ENCODE assay signal across 27 mouse cellular contexts in genomic region chr15:88430941-88431340, GRCm38 (mm10).
DNase-seq lines count a peak whose midpoint lies in the region; ATAC-seq and TF ChIP-seq lines count a peak whose summit lies in the region.
"Had no signal": no experiment of that assay in that cellular context is flagged by ENCODE, and none has a peak within 500 bp of the region (broad histone marks: within the 10 kb centered on the region; RNA-seq: fewer than 3 reads in every experiment).

No protein-coding gene starts in this region.

- WGBS in embryonic facial prominence, embryonic 12.5 days = 84% methylated on average over 7 of the region's 7 CpGs
- 89% methylated on average over 7 of the region's 7 CpGs for WGBS in embryonic facial prominence, embryonic 10.5 days
- WGBS in midbrain, postnatal 0 days = 80% methylated on average over 7 of the region's 7 CpGs
- WGBS in midbrain, embryonic 11.5 days = 81% methylated on average over 7 of the region's 7 CpGs

- no peak for TF ChIP-seq CTCF in midbrain, postnatal 0 days (IDR thresholded peaks at IDR 0.05)
- no peak for TF ChIP-seq CTCF in left cerebral cortex, adult 2 months (IDR thresholded peaks at IDR 0.05)

- no peaks in the 10 kb centered on the region for H3K27me3 ChIP-seq in embryonic facial prominence, embryonic 12.5 days
- H3K27me3 ChIP-seq in embryonic facial prominence, embryonic 10.5 days (replicated peaks; ENCODE audit: low read depth, poor library complexity, severe bottlenecking) = no peaks in the 10 kb centered on the region
- 0 out of 2 replicates have a peak, but pooled peaks cover 3% of the 10 kb centered on the region for H3K27me3 ChIP-seq in midbrain, postnatal 0 days (ENCODE audit: insufficient read depth, low read length)
- peaks cover 35% of the 10 kb centered on the region for H3K27me3 ChIP-seq in midbrain, embryonic 11.5 days (ENCODE audit: control insufficient read depth, insufficient read depth, low read length)
- H3K27me3 ChIP-seq: CH12.LX; embryonic facial prominence, embryonic 13.5 days; heart, embryonic 15.5 days; limb, embryonic 13.5 days; lung, embryonic 15.5 days; neural tube, embryonic 13.5 days had no signal

- no peak overlapping the region for H3K4me2 ChIP-seq in embryonic facial prominence, embryonic 12.5 days (replicated peaks)
- H3K4me2 ChIP-seq in midbrain, postnatal 0 days (ENCODE audit: low read depth, low read length, poor library complexity, severe bottlenecking) = no peak overlapping the region
- no peak overlapping the region for H3K4me2 ChIP-seq in midbrain, embryonic 11.5 days
- H3K4me2 ChIP-seq: embryonic facial prominence, embryonic 13.5 days; heart, embryonic 15.5 days; hindbrain, embryonic 12.5 days; limb, embryonic 13.5 days; liver, embryonic 11.5 days; lung, embryonic 15.5 days; midbrain, embryonic 12.5 days; neural tube, embryonic 13.5 days had no signal

- no peak overlapping the region for H3K4me3 ChIP-seq in embryonic facial prominence, embryonic 12.5 days
- no peak overlapping the region for H3K4me3 ChIP-seq in embryonic facial prominence, embryonic 10.5 days
- no peak overlapping the region for H3K4me3 ChIP-seq in midbrain, postnatal 0 days (ENCODE audit: low read depth, low read length)
- H3K4me3 ChIP-seq in midbrain, embryonic 11.5 days (ENCODE audit: low read depth, low read length) = no peak overlapping the region
- no peak overlapping the region for H3K4me3 ChIP-seq in left cerebral cortex, adult 2 months
- H3K4me3 ChIP-seq: embryonic facial prominence, embryonic 13.5 days; forebrain, embryonic 10.5 days; heart, embryonic 15.5 days; hindbrain, embryonic 12.5 days; limb, embryonic 13.5 days; lung, embryonic 15.5 days; midbrain, embryonic 12.5 days; neural tube, embryonic 13.5 days had no signal

- ATAC-seq in embryonic facial prominence, embryonic 12.5 days (ENCODE audit: insufficient number of reproducible peaks, insufficient read depth, low FRiP score, low TSS enrichment) = 0 out of 2 replicates have a peak, but pooled peaks have one; percentile 52
- no peak for ATAC-seq in midbrain, postnatal 0 days (ENCODE audit: low FRiP score)
- ATAC-seq in midbrain, embryonic 11.5 days (ENCODE audit: low FRiP score) = no peak
- ATAC-seq: activated CD4-positive, CD25-positive, alpha-beta regulatory T cell, adult 4 months; forebrain, embryonic 16.5 days; intestine, postnatal 0 days had no signal

- no peaks in the 10 kb centered on the region for H3K4me1 ChIP-seq in embryonic facial prominence, embryonic 12.5 days
- H3K4me1 ChIP-seq in embryonic facial prominence, embryonic 10.5 days = no peaks in the 10 kb centered on the region
- H3K4me1 ChIP-seq in midbrain, postnatal 0 days (ENCODE audit: insufficient read depth, low read length) = no peaks in the 10 kb centered on the region
- H3K4me1 ChIP-seq in midbrain, embryonic 11.5 days (ENCODE audit: control insufficient read depth, insufficient read depth, low read length) = peaks cover 3% of the 10 kb centered on the region; the same call in 1 of the 2 replicates
- H3K4me1 ChIP-seq: embryonic facial prominence, embryonic 13.5 days; heart, embryonic 15.5 days; hindbrain, embryonic 12.5 days; limb, embryonic 13.5 days; lung, embryonic 15.5 days; neural tube, embryonic 13.5 days had no signal

- H3K9ac ChIP-seq in embryonic facial prominence, embryonic 12.5 days = no peak overlapping the region
- H3K9ac ChIP-seq in midbrain, postnatal 0 days (replicated peaks; ENCODE audit: low read length, poor library complexity, severe bottlenecking) = no peak overlapping the region
- no peak overlapping the region for H3K9ac ChIP-seq in midbrain, embryonic 11.5 days (ENCODE audit: low read length)
- H3K9ac ChIP-seq: embryonic facial prominence, embryonic 13.5 days; heart, embryonic 15.5 days; hindbrain, embryonic 12.5 days; limb, embryonic 13.5 days; lung, embryonic 15.5 days; midbrain, embryonic 12.5 days; neural tube, embryonic 13.5 days had no signal

- H3K36me3 ChIP-seq in embryonic facial prominence, embryonic 12.5 days = no peaks in the 10 kb centered on the region
- no peaks in the 10 kb centered on the region for H3K36me3 ChIP-seq in embryonic facial prominence, embryonic 10.5 days (replicated peaks)
- no peaks in the 10 kb centered on the region for H3K36me3 ChIP-seq in midbrain, postnatal 0 days (ENCODE audit: insufficient read depth, low read length)
- no peaks in the 10 kb centered on the region for H3K36me3 ChIP-seq in midbrain, embryonic 11.5 days (ENCODE audit: control insufficient read depth, insufficient read depth, low read length)
- H3K36me3 ChIP-seq: embryonic facial prominence, embryonic 13.5 days; forebrain, embryonic 10.5 days; heart, embryonic 15.5 days; hindbrain, embryonic 12.5 days; limb, embryonic 13.5 days; lung, embryonic 15.5 days; midbrain, embryonic 12.5 days; neural tube, embryonic 13.5 days had no signal

- H3K9me3 ChIP-seq in embryonic facial prominence, embryonic 12.5 days = no peaks in the 10 kb centered on the region
- no peaks in the 10 kb centered on the region for H3K9me3 ChIP-seq in embryonic facial prominence, embryonic 10.5 days
- no peaks in the 10 kb centered on the region for H3K9me3 ChIP-seq in midbrain, postnatal 0 days (ENCODE audit: low read length)
- no peaks in the 10 kb centered on the region for H3K9me3 ChIP-seq in midbrain, embryonic 11.5 days (ENCODE audit: control insufficient read depth, low read length)
- H3K9me3 ChIP-seq: embryonic facial prominence, embryonic 13.5 days; forebrain, embryonic 10.5 days; heart, embryonic 15.5 days; hindbrain, embryonic 12.5 days; limb, embryonic 13.5 days; lung, embryonic 15.5 days; midbrain, embryonic 12.5 days; neural tube, embryonic 13.5 days had no signal

- no peak for DNase-seq in embryonic facial prominence, embryonic 10.5 days (ENCODE audit: low spot score)
- peak; percentile 67 for DNase-seq in midbrain, postnatal 0 days (ENCODE audit: low spot score)
- DNase-seq in midbrain, embryonic 11.5 days (ENCODE audit: low spot score, missing footprints) = no peak
- peak; percentile 57 for DNase-seq in cerebellum, adult 9-10 months
- DNase-seq in cerebellum, postnatal 36 days = peak; percentile 31 to 39
- DNase-seq in left cerebral cortex, adult 2 months (ENCODE audit: extremely low spot score in 1 of 2, low spot score in 2 of 2) = no peak
- no peak for DNase-seq in gastrocnemius, postnatal 36 days
- DNase-seq: adrenal gland, adult 2 months; kidney, adult 9 months; kidney, postnatal 10 days; layer of hippocampus, adult 9-11 months; lung, postnatal 36 days; thymus, postnatal 14 days had no signal

- intact Hi-C loops in left cerebral cortex, adult 2 months (cut with DNase I) = no loop called here
- intact Hi-C loops in gastrocnemius, postnatal 36 days (cut with DNase I) = no loop called here

- H3K27ac ChIP-seq in embryonic facial prominence, embryonic 12.5 days = no peak overlapping the region
- no peak overlapping the region for H3K27ac ChIP-seq in embryonic facial prominence, embryonic 10.5 days (replicated peaks)
- H3K27ac ChIP-seq in midbrain, postnatal 0 days (ENCODE audit: low read depth, low read length) = no peak overlapping the region
- H3K27ac ChIP-seq in midbrain, embryonic 11.5 days (ENCODE audit: low read depth, low read length) = no peak overlapping the region
- H3K27ac ChIP-seq in left cerebral cortex, adult 2 months = no peak overlapping the region
- H3K27ac ChIP-seq: embryonic facial prominence, embryonic 13.5 days; forebrain, embryonic 10.5 days; heart, embryonic 15.5 days; hindbrain, embryonic 12.5 days; limb, embryonic 13.5 days; lung, embryonic 15.5 days; midbrain, embryonic 12.5 days; neural tube, embryonic 13.5 days had no signal

Comparison
In these comparisons a context has a peak if more than half of its experiments do, and no peak if none do; other contexts are left out.
1. DNase-seq: peak in midbrain, postnatal 0 days (single experiment), cerebellum, adult 9-10 months (single experiment) and cerebellum, postnatal 36 days (2 of 2); none in embryonic facial prominence, embryonic 10.5 days (single experiment), midbrain, embryonic 11.5 days (single experiment), left cerebral cortex, adult 2 months (0 of 2) and gastrocnemius, postnatal 36 days (0 of 2).